Mouse (Mus musculus): ENCODE measurements at regions not wholly inside any gene's neighbourhood (a gene's known extent, or its start where the extent isn't known, plus 50 kb on each side); places are given as distances from the start of the nearest gene placed in this dataset.

DNA sequence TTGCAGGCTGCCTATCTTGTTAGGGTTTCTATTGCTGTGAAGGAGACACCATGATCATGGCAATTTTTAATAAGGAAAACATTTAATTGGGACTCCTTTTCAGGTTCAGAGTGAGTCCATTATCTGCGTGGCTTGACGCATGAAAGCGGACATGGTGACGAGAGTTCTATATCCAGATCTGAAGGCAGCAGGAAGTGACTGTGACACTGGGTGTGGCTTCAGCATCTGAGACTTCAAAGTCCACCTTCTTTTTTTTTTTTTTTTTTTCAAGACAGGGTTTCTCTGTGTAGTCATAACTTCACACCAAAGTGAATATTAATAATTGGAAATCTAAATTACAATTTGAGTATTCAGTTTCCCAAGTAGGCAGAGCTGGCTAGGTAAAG lies 118.1 kb downstream of the Sptssa start:
- no peak for TF ChIP-seq CTCF (IDR thresholded peaks at IDR 0.05; ENCODE audit: low read depth, low read length)
- TF ChIP-seq GATA1 (IDR thresholded peaks at IDR 0.05; ENCODE audit: borderline replicate concordance, low read length) = no peak
- TF ChIP-seq TAL1 (conservative IDR thresholded peaks at IDR 0.05; ENCODE audit: low read depth, low read length) = no peak
- no peak for TF ChIP-seq POLR2AphosphoS5 (IDR thresholded peaks at IDR 0.05; ENCODE audit: insufficient replicate concordance, low read depth, low read length)

All from G1E (cell line).